Mouse (Mus musculus) skeletal muscle tissue, adult 2 months (tissue): ENCODE results near the gene Sp6.

Source experiments
- DNase-seq: peaks from one replicate; pipeline ENCODE4 v3.0.0-alpha.2; 2012; ENCODE audit warnings: low read depth, low spot score

Gene Sp6

GRCm38 (mm10) chr11:96982355-96982754, 30.8 kb upstream of the Sp6 start:
- peak; percentile 74 for DNase-seq

DNA sequence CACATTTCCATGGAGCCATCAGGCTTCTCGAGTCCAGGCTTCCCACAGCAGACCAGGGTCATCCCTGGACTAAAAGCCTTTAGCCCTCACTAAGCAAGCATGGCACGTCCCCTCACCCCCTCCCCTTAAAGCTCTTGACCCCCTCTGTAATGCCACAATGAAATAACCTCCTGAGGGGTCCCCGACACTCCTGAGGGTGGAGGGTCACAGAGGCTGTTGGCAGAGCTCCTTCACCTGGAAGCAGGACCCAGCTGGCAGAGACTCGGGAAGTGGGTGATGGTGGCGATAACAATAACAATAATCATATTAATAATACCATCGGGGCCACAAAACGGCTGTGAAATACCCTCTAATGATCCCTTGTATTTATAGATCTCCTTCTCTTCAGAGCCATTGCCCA, 30.3 kb upstream of the Sp6 start, which contains the start of gene Sp2:
Gene Sp2 (minus strand): TSS at position 101 of the 400 bp plus-strand sequence.
- DNase-seq, result no peak

DNA sequence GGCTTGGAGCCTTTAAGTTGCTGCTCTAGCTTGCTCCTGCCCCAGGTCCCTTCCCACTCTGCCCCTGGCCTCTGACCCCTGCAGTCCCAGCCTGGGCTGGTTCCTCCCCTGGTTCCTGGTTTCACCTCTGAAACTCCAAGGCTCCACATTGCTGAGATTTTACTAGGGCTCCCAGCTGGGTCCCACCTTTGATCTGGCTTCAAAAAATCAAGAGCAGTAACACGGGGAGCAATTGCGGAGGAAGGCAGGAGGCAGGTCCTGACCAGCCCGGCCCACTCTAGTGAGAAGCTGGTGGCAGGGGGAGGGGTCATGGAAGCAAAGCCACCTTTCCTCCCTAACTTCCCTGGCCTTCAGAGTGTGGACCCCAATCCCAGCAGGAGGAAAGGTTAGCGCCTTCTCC, 28.3 kb upstream of the Sp6 start:
- no peak for DNase-seq

DNA sequence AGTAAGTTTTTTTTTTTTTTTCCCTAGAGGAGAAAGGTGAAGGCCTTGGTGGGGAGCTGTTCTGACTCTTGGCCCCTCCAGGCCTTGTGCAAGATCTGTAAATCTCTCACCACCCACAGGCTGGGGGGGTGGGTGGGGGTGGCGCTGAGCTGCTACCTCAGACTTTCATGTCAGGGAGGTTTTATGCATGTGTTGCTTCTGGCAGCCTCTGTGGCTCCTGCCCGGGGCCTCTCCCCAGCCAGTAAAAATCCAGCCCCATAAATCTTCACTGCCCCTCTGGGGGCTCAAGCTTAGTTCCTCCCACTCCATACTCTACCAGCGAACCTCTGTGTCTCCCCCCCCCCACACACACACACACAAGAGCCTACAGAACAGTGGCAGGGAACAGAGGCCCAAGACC, 26.7 kb upstream of the Sp6 start:
- no peak for DNase-seq

DNA sequence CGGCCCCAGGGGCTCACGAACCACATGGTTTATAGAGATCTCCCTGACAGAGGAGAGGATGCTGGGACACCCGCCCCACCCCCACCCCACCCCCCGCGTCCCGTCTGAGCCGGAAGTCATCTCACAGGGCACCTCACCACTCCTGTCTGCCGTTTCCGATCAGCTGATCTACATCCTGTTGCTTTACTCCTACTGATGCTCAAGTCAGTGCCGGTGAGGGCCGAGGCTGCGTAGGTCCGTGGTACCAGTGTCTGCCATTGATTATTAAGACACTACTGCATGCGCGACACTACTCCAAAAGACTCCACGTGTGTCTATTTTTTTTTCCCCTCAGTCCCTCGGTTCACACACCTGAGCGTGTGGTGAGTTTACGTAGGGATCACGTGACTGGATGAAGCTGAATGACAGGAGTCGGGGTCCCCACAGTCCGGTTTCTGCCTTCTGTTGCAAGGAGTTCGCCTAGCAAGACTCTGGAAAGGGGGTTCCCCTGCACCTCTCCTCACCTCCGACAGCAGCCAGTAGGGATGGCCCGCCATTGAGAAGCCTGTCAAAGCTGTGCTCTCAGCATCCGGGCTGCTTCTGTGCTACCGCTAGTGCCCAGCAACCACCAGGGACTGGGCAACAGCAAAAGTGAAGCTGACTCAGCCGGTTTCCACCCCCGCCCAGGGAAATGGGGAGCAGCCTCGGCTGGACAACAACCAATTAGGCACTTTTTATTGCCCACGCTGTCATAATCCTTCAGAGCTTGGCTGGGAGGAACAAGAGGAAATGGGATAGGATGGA, 25.1 kb upstream of the Sp6 start:
- DNase-seq, result no peak

DNA sequence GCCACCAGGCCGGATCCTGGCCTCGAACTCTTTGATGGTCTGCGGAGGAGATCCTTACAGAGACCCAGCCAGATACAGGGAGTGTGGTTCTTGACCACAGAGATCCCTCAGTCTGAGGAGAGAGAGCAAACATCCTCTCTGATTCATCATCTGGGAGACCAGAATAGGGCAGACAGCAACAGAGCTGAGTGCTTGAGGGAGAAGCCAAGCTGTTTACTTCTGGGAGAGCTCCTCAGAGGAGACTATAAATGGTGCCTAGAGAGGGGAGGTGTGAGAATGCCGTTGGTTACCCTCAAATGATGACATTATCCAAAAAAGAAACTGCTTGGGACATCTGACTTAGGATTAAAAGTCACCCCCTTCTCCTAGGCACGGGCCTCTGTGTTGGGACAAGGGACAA, 21.7 kb upstream of the Sp6 start:
- DNase-seq, result no peak

- no peak for DNase-seq
Observed at GRCm38 (mm10) chr11:96992722-96993311, 20.4 kb upstream of the Sp6 start.

GRCm38 (mm10) chr11:96995031-96995430, 18.2 kb upstream of the Sp6 start:
- DNase-seq, result no peak

DNA sequence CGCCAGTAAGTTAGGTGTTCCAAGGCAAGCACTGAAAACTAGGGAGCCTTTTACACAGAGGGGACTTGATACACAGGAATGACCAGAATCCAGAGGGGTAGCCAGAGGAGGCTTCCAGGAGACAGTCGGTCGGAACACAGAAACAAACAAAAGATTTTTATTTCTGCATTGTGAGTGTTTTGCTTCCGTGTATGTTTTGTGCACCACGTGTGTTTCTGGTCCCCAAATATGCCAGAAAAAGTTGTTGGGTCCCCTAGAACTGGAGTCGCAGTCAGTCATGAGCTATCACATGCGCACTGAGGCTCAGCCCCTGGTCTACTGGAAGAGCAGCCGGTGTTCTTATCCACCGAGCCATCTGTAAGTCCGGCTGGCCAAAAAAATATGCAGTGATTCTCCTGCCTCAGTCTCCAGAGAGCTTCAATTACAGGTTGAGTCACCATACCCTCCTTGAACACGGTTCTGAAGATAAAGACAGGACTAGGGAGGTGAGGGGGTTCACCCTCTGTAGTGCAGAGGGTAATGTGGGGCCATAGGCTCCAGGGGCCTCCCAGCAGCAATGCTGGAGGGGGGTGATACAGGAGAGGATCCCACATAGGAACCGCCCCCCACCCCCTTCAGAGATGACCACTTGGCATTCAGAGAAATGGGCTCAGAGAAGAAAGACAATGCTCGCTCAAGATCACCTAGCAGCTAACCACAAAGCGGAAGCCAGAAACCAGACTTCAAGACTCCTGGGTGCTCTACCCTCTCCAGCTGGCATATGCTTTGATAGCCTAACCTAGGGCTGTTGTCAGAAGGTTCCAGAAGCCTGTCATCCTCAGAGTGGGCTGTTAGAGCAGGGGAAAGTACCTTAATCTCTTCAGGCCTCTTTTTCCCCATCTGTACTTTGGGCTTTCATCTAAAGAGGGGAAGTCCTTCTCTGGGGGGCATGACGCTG, 17.1 kb upstream of the Sp6 start:
- DNase-seq, result no peak

DNA sequence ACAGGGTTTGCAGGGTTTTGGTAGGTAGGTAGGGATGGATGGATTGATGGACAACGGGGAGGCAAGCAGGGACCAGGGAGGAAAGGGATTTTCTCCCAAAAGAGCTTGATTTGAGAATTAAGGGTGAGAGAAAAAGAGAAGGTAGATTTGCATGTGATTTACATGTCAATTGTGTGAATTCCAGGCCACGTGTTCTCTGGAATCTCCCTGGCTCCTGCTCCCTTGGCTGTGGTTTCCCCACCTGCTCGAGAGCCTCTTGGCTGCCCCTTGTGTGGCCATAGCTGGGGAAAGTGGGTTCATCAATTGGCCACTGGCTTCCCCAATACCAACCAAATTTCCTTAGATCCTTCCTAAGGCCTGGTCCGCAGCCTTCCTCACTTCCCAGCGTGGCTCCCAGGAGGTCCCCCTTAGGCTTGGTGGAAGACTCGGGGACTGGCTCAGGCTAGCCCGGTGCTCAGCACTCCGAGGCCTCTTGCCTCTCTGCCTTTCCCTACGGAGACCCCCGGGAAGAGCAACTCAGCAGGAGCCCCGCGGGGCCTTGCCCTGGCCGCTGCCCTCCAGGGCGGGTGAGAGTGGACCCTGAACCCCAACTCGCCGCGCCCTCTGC, 16.3 kb upstream of the Sp6 start:
- no peak for DNase-seq

GRCm38 (mm10) chr11:96997380-96997956, 15.7 kb upstream of the Sp6 start:
- no peak for DNase-seq

DNA sequence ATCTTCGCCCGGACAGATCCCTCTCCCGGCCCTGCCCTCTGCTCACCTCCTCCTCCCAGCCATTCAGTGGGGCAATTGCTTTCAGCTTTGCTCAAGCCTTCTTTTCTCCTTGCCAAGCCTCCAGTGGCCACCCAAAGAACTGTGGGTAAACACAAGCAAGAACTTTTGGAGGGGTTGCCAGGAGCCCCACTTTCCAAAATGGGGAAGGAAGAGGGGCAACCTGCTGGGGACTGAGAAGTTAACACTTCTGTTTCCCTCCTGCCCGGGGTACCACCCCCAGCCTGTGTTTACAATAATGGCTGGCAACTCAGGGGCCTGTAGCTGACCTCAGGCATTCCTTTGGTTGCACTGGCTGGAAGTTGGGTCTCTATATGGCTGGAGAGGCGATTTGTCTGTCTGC, 10.0 kb upstream of the Sp6 start:
- DNase-seq, result no peak

DNA sequence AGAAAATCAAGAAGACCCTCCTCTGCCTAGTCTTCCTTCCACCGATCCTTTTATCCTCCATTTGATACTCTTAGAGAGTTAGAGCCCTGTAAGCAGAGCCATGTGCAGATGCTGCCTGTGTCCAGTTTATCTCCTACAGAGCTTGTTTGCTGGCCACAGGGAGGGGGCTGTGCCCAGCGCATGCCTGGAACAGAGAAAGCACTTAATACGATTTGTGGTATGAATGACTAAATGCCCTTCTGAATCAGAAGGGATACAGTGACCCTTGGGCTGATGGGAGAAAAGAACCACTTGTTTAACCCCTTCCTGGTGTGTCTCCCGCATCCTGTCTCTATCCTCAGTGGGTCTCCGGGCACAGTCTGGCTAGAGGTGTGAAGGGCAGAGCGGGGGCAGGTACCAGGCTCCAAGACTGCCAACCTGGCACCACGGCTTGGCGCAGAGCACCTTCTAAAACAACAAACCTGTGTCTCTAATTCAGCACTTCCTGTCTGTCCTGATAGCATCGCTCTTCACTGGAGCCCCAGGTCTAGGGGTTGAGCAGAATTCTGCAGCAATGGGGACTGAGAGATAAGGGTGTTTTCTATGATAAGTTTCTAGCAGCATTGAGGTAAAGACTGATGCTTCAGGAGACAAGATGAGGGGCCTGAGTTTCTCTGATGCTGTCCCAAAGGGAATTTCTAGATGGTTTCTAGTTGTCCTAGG, 6.0 kb upstream of the Sp6 start:
- DNase-seq, result no peak

DNA sequence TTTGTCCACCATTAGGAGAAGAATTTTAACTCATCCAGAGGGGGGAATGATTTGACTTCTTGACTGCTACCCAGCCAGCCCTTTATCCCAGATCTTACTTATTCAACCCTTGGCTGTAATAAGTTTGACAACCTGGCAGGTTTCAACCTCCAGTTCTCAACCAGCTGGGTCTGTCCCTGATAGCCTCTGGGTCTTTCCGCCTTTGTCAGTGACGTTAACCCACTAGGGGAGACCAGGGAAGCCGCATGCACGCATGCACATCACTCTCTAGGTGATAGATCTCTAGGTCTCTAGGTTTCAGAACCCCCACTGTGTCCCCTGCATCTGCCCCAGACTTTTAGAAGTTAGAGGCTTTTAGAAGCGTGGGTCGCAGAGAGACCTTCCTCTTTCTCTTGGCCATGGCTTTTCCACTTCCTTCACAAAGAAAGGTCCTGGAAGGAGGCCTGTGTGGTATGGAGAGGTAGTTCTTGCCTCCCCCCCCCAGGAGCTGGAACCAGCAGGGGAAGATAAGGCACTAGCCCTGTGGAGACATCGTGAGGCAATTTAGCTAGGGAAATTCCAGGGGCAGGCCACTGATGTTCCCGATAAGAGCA, 3.9 kb upstream of the Sp6 start:
- no peak for DNase-seq

GRCm38 (mm10) chr11:97017696-97018582, 4.7 kb downstream of the Sp6 start:
- DNase-seq, result no peak

DNA sequence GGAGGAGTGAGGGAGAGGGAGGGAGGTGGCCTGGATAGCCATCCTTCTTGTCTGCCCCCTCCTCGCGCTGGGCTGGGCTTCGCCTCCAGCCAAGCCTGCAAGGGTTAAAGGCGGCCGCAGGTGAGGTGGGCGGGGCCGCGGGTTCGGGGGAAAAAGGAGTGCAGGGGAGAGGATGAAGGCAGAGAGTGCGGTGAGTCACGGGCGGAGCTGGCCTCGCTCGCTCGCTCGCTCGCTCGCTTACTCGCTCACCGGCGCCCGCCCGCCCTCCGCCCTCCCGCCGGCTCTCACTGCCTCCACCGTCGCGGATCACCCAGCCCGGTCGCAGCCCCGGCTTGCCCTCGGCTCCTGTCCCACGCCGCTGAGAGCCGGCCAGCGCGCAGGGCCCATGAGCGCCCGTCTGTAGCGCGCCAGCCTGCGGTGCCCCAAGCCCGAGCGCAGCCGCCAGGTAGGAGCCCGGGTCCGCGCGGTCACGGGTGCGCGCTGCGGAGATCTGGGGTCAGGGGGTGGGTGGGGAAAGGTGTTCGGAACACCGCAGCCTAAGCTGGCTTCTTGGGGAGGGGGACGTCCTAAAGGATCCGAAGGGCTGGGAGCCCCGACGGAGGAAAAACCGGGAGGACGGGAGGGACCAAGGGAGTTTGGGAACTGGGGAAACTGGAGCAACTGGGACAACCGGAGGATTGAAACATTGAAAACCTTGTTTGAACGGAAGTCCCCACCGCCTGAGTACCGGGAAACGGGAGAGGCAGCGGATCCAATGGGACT, 5.6 kb downstream of the Sp6 start:
- no peak for DNase-seq

DNA sequence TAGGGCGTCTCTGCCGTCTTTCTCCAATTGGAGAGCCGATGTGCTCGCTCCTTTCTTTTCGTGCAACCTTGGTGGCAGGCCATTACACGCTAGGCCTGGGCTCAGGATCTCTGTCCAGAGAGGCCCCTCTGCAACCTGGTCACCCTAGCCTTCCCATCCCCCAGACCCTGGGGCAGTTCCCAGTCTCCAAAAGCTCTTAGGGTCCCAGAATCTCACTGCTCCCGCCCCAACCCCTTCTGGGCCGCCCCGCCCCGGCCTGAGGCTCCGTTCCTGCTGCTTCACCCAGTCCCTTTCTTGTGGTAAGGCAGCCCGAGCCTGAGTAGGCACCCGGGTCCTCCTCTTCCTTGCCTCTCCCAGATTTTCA, 6.1 kb downstream of the Sp6 start:
- no peak for DNase-seq

DNA sequence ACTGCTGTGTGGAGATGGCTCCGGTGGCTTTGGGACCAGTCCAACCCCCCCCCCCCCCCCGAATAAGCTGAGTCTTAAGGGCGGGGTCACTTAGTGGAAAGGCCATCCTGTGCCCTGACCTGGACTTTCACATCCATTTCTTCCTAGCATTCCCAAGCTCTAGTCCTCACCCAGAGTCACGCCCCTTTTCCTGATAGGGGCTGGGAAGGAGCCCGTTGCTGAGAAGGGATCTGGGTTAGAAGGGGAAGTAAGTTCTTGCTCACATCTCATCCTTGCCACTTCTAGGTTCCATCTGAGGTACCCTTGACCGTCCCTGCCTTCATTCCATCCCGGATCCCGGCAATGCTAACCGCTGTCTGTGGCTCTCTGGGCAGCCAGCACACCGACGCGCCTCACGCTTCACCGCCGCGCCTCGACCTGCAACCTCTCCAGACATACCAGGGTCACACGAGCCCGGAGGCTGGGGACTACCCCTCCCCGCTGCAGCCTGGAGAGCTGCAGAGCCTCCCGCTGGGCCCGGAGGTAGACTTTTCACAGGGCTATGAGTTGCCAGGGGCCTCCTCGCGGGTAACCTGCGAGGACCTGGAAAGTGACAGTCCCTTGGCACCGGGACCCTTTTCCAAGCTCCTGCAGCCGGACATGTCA, 8.0 kb downstream of the Sp6 start:
- no peak for DNase-seq
